Mouse (Mus musculus) liver, embryonic 14.5 days (tissue): ENCODE measurements around the gene Atg2a.

Experiments
- CTCF ChIP-seq: IDR thresholded peaks from 2 replicates; pipeline ENCODE4 v1.5.1; 2016; ENCODE audit warnings: antibody characterized with exemption, low read depth, control low read depth
- EP300 ChIP-seq: IDR thresholded peaks from 2 replicates; pipeline ENCODE4 v1.6.1; 2016; ENCODE audit warnings: antibody characterized with exemption, low read depth

DNA sequence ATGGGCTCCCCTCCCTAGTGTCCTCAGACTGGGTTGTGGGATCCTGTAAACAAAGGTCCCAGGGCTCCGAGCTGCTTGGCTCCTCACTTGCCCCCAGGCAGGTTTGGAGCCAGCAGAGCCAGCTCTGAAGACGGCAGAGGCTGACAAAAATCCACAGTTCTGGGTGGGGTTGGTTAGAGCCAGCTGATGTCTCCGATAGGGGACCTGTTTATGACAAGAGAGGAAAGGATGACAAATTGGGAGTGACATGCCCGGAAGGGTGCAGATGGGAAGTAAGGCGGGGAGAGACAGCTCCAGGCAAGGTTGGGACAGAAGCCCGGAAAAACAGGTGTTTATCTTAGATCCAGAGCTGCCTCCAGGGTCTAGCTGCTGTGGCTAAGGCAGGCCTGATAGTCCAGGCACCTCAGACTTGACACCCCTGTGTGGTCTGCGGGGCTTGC, 59.0 kb downstream of the Atg2a start:
- TF ChIP-seq CTCF: no peak
- TF ChIP-seq EP300: peak; percentile 85
